Mouse (Mus musculus): Measurements from ENCODE around the gene Fstl4. TPM values are rescaled to one million over a fixed set of nuclear protein-coding genes. Genes with fewer than 3 reads are reported as not detected.

The Fstl4 gene
- polyA plus RNA-seq, 1 experiment from 2014 or later = 0.06 TPM

GRCm38 (mm10) chr11:52744593-52745450 lies 19.6 kb upstream of the Fstl4 start:
- Histone ChIP-seq H3K4me2 (no peak overlapping the region), H3K9ac (no peak overlapping the region), H3K27me3 (no peaks in the 10 kb centered on the region), H3K9me3 (replicated peaks) (no peaks in the 10 kb centered on the region), H3K36me3 (no peaks in the 10 kb centered on the region), H3K4me3 (replicated peaks) (no peak overlapping the region), H3K27ac (no peak overlapping the region), H3K4me1 (replicated peaks) (no peaks in the 10 kb centered on the region)
- DNase-seq = no peak
- ATAC-seq (ENCODE audit: low read depth) = no peak
- WGBS (ENCODE audit: insufficient replicate concordance) = 31% methylated on average over 9 of the region's 9 CpGs

- no peaks in the 10 kb centered on the region for H3K27me3 ChIP-seq
- no peak overlapping the region for H3K27ac ChIP-seq
- H3K9me3 ChIP-seq (replicated peaks) = no peaks in the 10 kb centered on the region
- no peak overlapping the region for H3K4me2 ChIP-seq
- H3K9ac ChIP-seq = no peak overlapping the region
- no peaks in the 10 kb centered on the region for H3K4me1 ChIP-seq (replicated peaks)
- ATAC-seq (ENCODE audit: low read depth) (no peak), DNase-seq (no peak)
- WGBS (ENCODE audit: insufficient replicate concordance) = 62% methylated on average over 7 of the region's 7 CpGs
- H3K36me3 ChIP-seq = no peaks in the 10 kb centered on the region
- no peak overlapping the region for H3K4me3 ChIP-seq (replicated peaks)
Measured at GRCm38 (mm10) chr11:52747206-52747605, 17.2 kb upstream of the Fstl4 start.

- H3K4me3 ChIP-seq (replicated peaks) = no peak overlapping the region
- no peak overlapping the region for H3K4me2 ChIP-seq
- H3K9ac ChIP-seq = no peak overlapping the region
- H3K36me3 ChIP-seq = no peaks in the 10 kb centered on the region
- 40% methylated on average over 6 of the region's 6 CpGs for WGBS (ENCODE audit: insufficient replicate concordance)
- no peaks in the 10 kb centered on the region for H3K9me3 ChIP-seq (replicated peaks)
- DNase-seq = no peak
- no peak overlapping the region for H3K27ac ChIP-seq
- ATAC-seq (ENCODE audit: low read depth) = no peak
- H3K27me3 ChIP-seq = no peaks in the 10 kb centered on the region
- no peaks in the 10 kb centered on the region for H3K4me1 ChIP-seq (replicated peaks)
Measured at GRCm38 (mm10) chr11:52747766-52748456, 16.5 kb upstream of the Fstl4 start.

GRCm38 (mm10) chr11:52749988-52750387 lies 14.4 kb upstream of the Fstl4 start:
- no peaks in the 10 kb centered on the region for H3K4me1 ChIP-seq (replicated peaks)
- H3K4me2 ChIP-seq = no peak overlapping the region
- DNase-seq = no peak
- no peaks in the 10 kb centered on the region for H3K9me3 ChIP-seq (replicated peaks)
- no peak for ATAC-seq (ENCODE audit: low read depth)
- no peaks in the 10 kb centered on the region for H3K27me3 ChIP-seq
- no peaks in the 10 kb centered on the region for H3K36me3 ChIP-seq
- no peak overlapping the region for H3K27ac ChIP-seq
- 45% methylated on average over 6 of the region's 6 CpGs for WGBS (ENCODE audit: insufficient replicate concordance)
- H3K9ac ChIP-seq = no peak overlapping the region
- no peak overlapping the region for H3K4me3 ChIP-seq (replicated peaks)

- Histone ChIP-seq H3K27me3 (no peaks in the 10 kb centered on the region), H3K27ac (no peak overlapping the region), H3K9ac (no peak overlapping the region), H3K4me2 (no peak overlapping the region), H3K9me3 (replicated peaks) (no peaks in the 10 kb centered on the region), H3K4me3 (replicated peaks) (no peak overlapping the region), H3K36me3 (no peaks in the 10 kb centered on the region), H3K4me1 (replicated peaks) (no peaks in the 10 kb centered on the region)
- ATAC-seq (ENCODE audit: low read depth) = no peak
- DNase-seq = no peak
- 75% methylated on average over 12 of the region's 12 CpGs for WGBS (ENCODE audit: insufficient replicate concordance)
Measured at GRCm38 (mm10) chr11:52752524-52752923, 11.9 kb upstream of the Fstl4 start.

GRCm38 (mm10) chr11:52753261-52753660 lies 11.2 kb upstream of the Fstl4 start:
- Histone ChIP-seq H3K27ac (no peak overlapping the region), H3K9me3 (replicated peaks) (no peaks in the 10 kb centered on the region), H3K36me3 (no peaks in the 10 kb centered on the region), H3K4me3 (replicated peaks) (no peak overlapping the region), H3K27me3 (no peaks in the 10 kb centered on the region), H3K4me2 (no peak overlapping the region), H3K9ac (no peak overlapping the region), H3K4me1 (replicated peaks) (no peaks in the 10 kb centered on the region)
- WGBS (ENCODE audit: insufficient replicate concordance) = 59% methylated on average over 4 of the region's 4 CpGs
- no peak for DNase-seq
- ATAC-seq (ENCODE audit: low read depth) = no peak

- Histone ChIP-seq H3K36me3 (no peaks in the 10 kb centered on the region), H3K9ac (no peak overlapping the region), H3K27ac (no peak overlapping the region), H3K4me2 (no peak overlapping the region), H3K4me3 (replicated peaks) (no peak overlapping the region), H3K4me1 (replicated peaks) (no peaks in the 10 kb centered on the region), H3K27me3 (peaks cover 43% of the 10 kb centered on the region), H3K9me3 (replicated peaks) (no peaks in the 10 kb centered on the region)
- no peak for DNase-seq
- 33% methylated on average over 1 of the region's 1 CpGs for WGBS (ENCODE audit: insufficient replicate concordance)
- no peak for ATAC-seq (ENCODE audit: low read depth)
Measured at GRCm38 (mm10) chr11:52761800-52762199, 2.6 kb upstream of the Fstl4 start.

GRCm38 (mm10) chr11:52764894-52765677 lies 652 bp downstream of the Fstl4 start:
- Histone ChIP-seq H3K27ac (no peak overlapping the region), H3K4me1 (replicated peaks) (no peaks in the 10 kb centered on the region), H3K9me3 (replicated peaks) (no peaks in the 10 kb centered on the region), H3K27me3 (peaks cover 52% of the 10 kb centered on the region), H3K4me3 (replicated peaks) (peak overlapping the region; percentile 48), H3K9ac (no peak overlapping the region), H3K4me2 (peak overlapping the region; percentile 63), H3K36me3 (no peaks in the 10 kb centered on the region)
- DNase-seq (no peak), ATAC-seq (ENCODE audit: low read depth) (no peak)
- 1% methylated on average over 53 of the region's 53 CpGs for WGBS (ENCODE audit: insufficient replicate concordance)

- peaks cover 52% of the 10 kb centered on the region for H3K27me3 ChIP-seq
- no peak for DNase-seq
- ATAC-seq (ENCODE audit: low read depth) = no peak
- H3K9ac ChIP-seq = no peak overlapping the region
- 3% methylated on average over 21 of the region's 21 CpGs for WGBS (ENCODE audit: insufficient replicate concordance)
- no peaks in the 10 kb centered on the region for H3K9me3 ChIP-seq (replicated peaks)
- H3K4me3 ChIP-seq (replicated peaks) = no peak overlapping the region
- H3K36me3 ChIP-seq = no peaks in the 10 kb centered on the region
- H3K4me2 ChIP-seq = peak overlapping the region; percentile 2; the same call in 1 of the 2 replicates
- no peak overlapping the region for H3K27ac ChIP-seq
- H3K4me1 ChIP-seq (replicated peaks) = no peaks in the 10 kb centered on the region
Measured at GRCm38 (mm10) chr11:52765678-52766254, 1.3 kb downstream of the Fstl4 start.

GRCm38 (mm10) chr11:52767921-52768320 lies 3.5 kb downstream of the Fstl4 start:
- H3K36me3 ChIP-seq = no peaks in the 10 kb centered on the region
- ATAC-seq (ENCODE audit: low read depth) (no peak), DNase-seq (no peak)
- H3K9ac ChIP-seq = no peak overlapping the region
- no peaks in the 10 kb centered on the region for H3K9me3 ChIP-seq (replicated peaks)
- H3K4me3 ChIP-seq (replicated peaks) = no peak overlapping the region
- H3K27me3 ChIP-seq = peaks cover 47% of the 10 kb centered on the region
- WGBS (ENCODE audit: insufficient replicate concordance) = 70% methylated on average over 3 of the region's 3 CpGs
- no peaks in the 10 kb centered on the region for H3K4me1 ChIP-seq (replicated peaks)
- no peak overlapping the region for H3K27ac ChIP-seq
- no peak overlapping the region for H3K4me2 ChIP-seq

- Histone ChIP-seq H3K27ac (no peak overlapping the region), H3K4me1 (replicated peaks) (no peaks in the 10 kb centered on the region), H3K27me3 (no peaks in the 10 kb centered on the region), H3K4me3 (replicated peaks) (no peak overlapping the region), H3K9ac (no peak overlapping the region), H3K4me2 (no peak overlapping the region), H3K9me3 (replicated peaks) (no peaks in the 10 kb centered on the region), H3K36me3 (no peaks in the 10 kb centered on the region)
- no peak for ATAC-seq (ENCODE audit: low read depth)
- WGBS (ENCODE audit: insufficient replicate concordance) = 55% methylated on average over 3 of the region's 3 CpGs
- DNase-seq = no peak
Measured at GRCm38 (mm10) chr11:52773073-52773472, 8.6 kb downstream of the Fstl4 start.
